Mouse (Mus musculus): ENCODE measurements at regions not wholly inside any gene's neighbourhood (a gene's known extent, or its start where the extent isn't known, plus 50 kb on each side); places are given as distances from the start of the nearest gene placed in this dataset.
A peak's percentile ranks its signal among the peaks of the same experiment; 100 is the strongest.
"Not testable (repeated sequence)": the region's sequence is repeated elsewhere in the genome, so short reads cannot be mapped to it uniquely, and the experiment has no call there.

- ATAC-seq: not testable (repeated sequence)
Measured at GRCm38 (mm10) chr12:17852138-17852537, 161.5 kb downstream of the Hpcal1 start.

DNA sequence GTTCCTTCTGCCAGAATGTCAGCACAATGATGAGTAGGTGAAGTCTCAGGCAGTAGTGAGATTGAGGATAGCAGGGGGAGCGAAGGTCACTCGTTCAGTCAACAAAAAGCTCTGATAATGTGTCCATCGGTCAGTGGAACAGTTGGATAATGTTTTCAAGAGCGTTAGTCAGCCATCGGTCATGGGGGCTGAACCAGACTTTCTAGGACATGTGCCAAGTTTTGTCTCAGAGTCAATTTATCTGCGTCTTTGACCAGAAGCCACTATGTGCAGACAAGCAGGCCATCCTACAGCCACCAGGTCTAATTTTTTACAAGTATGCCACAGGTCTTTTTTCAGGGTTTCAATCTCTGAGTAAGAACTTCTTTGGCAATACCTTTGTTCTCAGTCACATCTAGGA lies 181.8 kb downstream of the Hpcal1 start:
- not testable (repeated sequence) for ATAC-seq

DNA sequence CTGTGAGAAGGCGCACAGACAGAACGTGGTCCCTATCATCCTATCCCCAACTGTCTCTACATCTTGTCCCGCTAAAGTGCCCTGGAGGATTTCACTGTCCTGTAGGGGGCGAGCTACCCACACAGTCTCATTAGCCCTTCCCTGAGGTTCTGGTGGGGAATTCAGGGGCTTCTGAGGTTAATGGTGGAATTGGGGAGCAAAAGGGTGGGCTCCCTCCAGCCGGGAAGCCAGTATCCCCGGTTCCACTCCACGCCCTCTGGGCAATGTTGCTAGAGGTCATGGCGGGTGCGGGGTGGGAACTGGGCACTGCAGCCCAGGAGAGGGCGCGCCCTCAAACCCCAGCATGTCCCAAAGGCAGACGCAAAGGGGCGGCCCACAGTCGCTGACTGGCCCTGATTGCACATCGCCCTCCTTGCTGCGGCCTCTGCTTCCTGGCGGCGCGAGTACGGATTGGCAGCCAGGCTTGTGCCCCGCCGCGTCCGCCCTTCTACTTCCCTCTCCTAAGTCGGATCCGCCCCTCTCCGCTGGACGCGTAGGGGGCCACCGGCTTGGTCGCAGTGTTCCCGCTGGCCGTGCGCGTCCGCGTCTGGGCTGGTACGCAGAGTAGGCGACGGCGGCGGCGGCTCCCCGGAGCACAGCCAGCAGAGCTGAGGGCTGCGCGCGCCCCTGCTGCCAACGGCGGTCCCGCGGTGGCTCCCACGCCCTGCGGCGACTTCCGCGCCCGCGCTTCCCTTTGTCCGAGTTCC lies 190.9 kb downstream of the Hpcal1 start:
- peak; percentile 99 for ATAC-seq

DNA sequence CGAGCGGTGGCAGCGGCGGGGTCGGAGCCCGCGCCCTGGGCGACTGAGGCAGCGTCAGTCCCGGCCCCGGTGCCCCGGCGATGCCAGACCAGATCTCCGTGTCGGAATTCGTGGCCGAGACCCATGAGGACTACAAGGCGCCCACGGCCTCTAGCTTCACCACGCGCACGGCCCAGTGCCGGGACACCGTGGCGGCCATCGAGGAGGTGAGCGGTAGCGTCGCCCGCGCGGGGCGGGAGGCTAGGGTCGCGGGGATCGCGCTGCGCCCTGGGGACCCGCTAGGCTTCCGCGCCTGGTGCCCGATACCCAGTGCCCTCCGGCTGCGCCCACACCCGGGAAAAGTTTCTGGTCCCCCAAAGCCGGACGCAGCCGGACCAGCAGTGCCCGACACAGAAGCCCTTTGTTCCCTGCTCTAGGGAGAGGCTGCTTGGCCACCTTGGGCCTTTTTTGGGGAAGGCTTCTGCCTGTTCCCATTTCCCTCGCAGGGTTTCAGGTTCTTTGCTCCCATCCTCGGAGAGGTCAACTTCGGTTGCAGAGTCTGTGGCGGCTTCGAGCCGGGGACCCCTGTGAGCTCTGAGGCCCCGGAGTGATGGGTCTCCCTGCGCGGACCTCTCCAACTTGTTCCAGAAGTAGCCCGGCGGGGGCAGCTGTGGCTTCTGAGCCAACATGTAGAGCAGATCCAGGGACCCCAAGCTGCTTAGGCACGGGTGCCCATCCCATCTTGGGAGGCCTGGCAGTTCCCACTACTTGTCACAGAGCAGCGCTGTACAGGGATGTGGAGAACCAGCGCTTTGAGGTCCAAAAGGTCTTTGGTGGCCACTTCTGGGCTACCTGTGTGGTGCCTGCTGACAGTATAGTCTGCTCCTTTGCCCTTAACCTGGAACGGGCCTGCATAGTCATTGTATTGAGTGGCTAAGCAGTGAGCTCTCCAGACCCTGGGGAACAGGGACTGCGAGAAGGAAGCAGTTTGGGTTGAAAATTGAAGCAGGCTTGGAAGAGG lies 191.8 kb downstream of the Hpcal1 start:
- not testable (repeated sequence) for ATAC-seq

- ATAC-seq: not testable (repeated sequence)
Measured at GRCm38 (mm10) chr12:17891663-17892310, 201.1 kb downstream of the Hpcal1 start.

GRCm38 (mm10) chr12:17913058-17913457 lies 222.4 kb downstream of the Hpcal1 start:
- not testable (repeated sequence) for ATAC-seq
